Mouse (Mus musculus): Measurements from ENCODE around the gene Tha1. TPM values are rescaled to one million over a fixed set of nuclear protein-coding genes. Genes with fewer than 3 reads are reported as not detected.

The Tha1 gene
- not detected for polyA plus RNA-seq (2014; fragmentation: Illumina TruSeq; extraction: RNeasy Lipid Tissue Mini Kit (QIAGEN cat#74804); ENCODE audit: low read depth, low replicate concordance)

GRCm38 (mm10) chr11:117872861-117873608 lies at the start of gene Tha1:
TSS of gene Tha1 (minus strand) at chr11:117873481.

GRCm38 (mm10) chr11:117860601-117861000 lies 12.7 kb downstream of the Tha1 start, which contains the start of gene Tmem235:
TSS of gene Tmem235 (plus strand) at chr11:117860752.

GRCm38 (mm10) chr11:117848985-117849671 lies 24.2 kb downstream of the Tha1 start, which contains the start of gene Birc5:
TSS of gene Birc5 (plus strand) at chr11:117849251.

GRCm38 (mm10) chr11:117825333-117826101 lies 47.8 kb downstream of the Tha1 start, which contains the start of the genes Afmid and Tk1:
TSS of gene Afmid (plus strand) at chr11:117825924.
TSS of gene Tk1 (minus strand) at chr11:117826092.

Other genes starting within 250 kb of the Tha1 start
- 8.2 TPM for gene Tnrc6c, start 219.2 kb downstream of the Tha1 start, polyA plus RNA-seq (2014; fragmentation: Illumina TruSeq; extraction: RNeasy Lipid Tissue Mini Kit (QIAGEN cat#74804); ENCODE audit: low read depth, low replicate concordance)
- 0.07 TPM for gene Tmc8, start 91.4 kb downstream of the Tha1 start, polyA plus RNA-seq (2014; fragmentation: Illumina TruSeq; extraction: RNeasy Lipid Tissue Mini Kit (QIAGEN cat#74804); ENCODE audit: low read depth, low replicate concordance)
- gene Tmc6, start 91.3 kb downstream of the Tha1 start, polyA plus RNA-seq (2014; fragmentation: Illumina TruSeq; extraction: RNeasy Lipid Tissue Mini Kit (QIAGEN cat#74804); ENCODE audit: low read depth, low replicate concordance): 0.45 TPM
- gene 6030468B19Rik, start 75.8 kb downstream of the Tha1 start, polyA plus RNA-seq (2014; fragmentation: Illumina TruSeq; extraction: RNeasy Lipid Tissue Mini Kit (QIAGEN cat#74804); ENCODE audit: low read depth, low replicate concordance): not detected
- gene Gm20708, start 63.8 kb downstream of the Tha1 start, polyA plus RNA-seq (2014; fragmentation: Illumina TruSeq; extraction: RNeasy Lipid Tissue Mini Kit (QIAGEN cat#74804); ENCODE audit: low read depth, low replicate concordance): 2.1 TPM
- gene Syngr2, start 63.8 kb downstream of the Tha1 start, polyA plus RNA-seq (2014; fragmentation: Illumina TruSeq; extraction: RNeasy Lipid Tissue Mini Kit (QIAGEN cat#74804); ENCODE audit: low read depth, low replicate concordance): 2.2 TPM
- 0.91 TPM for gene Afmid, start 47.6 kb downstream of the Tha1 start, polyA plus RNA-seq (2014; fragmentation: Illumina TruSeq; extraction: RNeasy Lipid Tissue Mini Kit (QIAGEN cat#74804); ENCODE audit: low read depth, low replicate concordance)
- gene Tk1, start 47.4 kb downstream of the Tha1 start, polyA plus RNA-seq (2014; fragmentation: Illumina TruSeq; extraction: RNeasy Lipid Tissue Mini Kit (QIAGEN cat#74804); ENCODE audit: low read depth, low replicate concordance): 0.32 TPM
- 93.7 TPM for gene Birc5, start 24.2 kb downstream of the Tha1 start, polyA plus RNA-seq (2014; fragmentation: Illumina TruSeq; extraction: RNeasy Lipid Tissue Mini Kit (QIAGEN cat#74804); ENCODE audit: low read depth, low replicate concordance)
- gene Tmem235, start 12.7 kb downstream of the Tha1 start, polyA plus RNA-seq (2014; fragmentation: Illumina TruSeq; extraction: RNeasy Lipid Tissue Mini Kit (QIAGEN cat#74804); ENCODE audit: low read depth, low replicate concordance): not detected
- 0.10 TPM for gene Socs3, start 96.6 kb upstream of the Tha1 start, polyA plus RNA-seq (2014; fragmentation: Illumina TruSeq; extraction: RNeasy Lipid Tissue Mini Kit (QIAGEN cat#74804); ENCODE audit: low read depth, low replicate concordance)
- gene Pgs1, start 112.8 kb upstream of the Tha1 start, polyA plus RNA-seq (2014; fragmentation: Illumina TruSeq; extraction: RNeasy Lipid Tissue Mini Kit (QIAGEN cat#74804); ENCODE audit: low read depth, low replicate concordance): 6.1 TPM

All from testis, adult 10 weeks (tissue).